Mouse (Mus musculus): ENCODE results near the gene AC134908.4. TPM values are rescaled to one million over a fixed set of nuclear protein-coding genes. Genes with fewer than 3 reads are reported as not detected.

The AC134908.4 gene
- not detected in 2 replicates for polyA plus RNA-seq (2012; ENCODE audit: low replicate concordance)

DNA sequence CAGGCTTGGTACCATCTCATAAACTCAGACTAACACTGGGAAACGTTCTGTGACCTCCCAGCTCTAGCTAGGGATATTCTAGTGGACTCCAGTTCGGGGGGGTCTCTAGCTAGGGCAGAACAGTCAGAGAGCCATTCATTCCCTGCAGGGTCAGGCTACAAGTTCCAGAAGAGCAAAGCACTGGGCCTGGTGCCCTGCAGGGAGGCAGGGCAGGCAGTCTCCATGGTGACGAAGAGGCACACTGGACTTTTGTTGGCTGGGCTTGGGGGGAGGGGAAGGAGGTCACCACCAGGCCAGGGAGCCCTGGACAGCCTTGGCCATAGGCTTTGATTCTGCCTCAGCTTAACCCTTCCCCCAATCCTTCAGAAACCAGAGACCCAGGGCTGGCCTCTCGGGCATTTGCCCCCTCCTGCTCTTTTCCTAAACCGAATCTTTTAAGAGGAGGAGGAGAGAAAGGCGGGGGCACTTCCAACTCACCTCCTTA lies at the start of gene AC134908.4:
Gene AC134908.4, minus strand, starts transcription at position 51 of the 484 bp plus-strand sequence.

GRCm38 (mm10) chr17:25844396-25844901 lies 49.0 kb upstream of the AC134908.4 start, which contains the start of gene Rhot2:
TSS of gene Rhot2 (minus strand) at chr17:25844851.

DNA sequence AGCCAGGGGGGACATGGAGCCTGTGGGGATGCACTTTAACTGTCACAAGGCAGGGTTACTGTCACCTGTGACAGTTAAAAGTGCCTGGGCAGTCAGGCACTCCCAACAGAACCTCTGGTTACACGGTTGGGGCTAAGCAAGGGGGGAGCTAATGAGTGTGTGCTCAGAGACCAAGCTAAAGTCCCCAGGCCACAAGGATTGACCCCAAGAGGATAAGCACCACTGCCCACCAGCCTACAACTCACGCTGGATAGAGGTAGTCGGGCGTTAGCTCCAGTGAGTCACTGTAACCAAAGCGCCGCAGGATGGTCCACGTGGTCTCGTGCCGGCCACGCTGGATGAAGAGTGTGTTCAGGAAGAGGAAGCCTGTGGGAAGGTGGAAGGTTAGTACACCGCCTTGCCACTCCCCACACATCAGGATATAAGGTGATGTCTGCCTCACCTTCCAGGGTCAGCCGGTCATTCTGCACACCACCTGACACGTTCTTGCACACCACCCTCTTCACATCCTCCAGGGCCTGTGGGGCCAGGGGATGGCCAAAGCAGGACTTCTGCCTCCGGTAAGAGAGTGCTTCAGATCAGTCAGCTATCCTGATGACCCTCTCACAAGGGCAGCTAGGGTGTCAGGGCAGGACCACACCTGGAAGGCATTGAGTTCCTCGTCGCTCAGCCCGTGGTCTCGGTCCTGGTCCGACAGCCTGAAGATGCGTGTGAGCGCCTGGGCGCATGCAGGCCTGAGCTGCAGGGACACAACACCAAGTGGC lies 45.8 kb upstream of the AC134908.4 start, which contains the start of gene Gm20683:
Gene Gm20683, minus strand, starts transcription at position 647 of the 764 bp plus-strand sequence.

DNA sequence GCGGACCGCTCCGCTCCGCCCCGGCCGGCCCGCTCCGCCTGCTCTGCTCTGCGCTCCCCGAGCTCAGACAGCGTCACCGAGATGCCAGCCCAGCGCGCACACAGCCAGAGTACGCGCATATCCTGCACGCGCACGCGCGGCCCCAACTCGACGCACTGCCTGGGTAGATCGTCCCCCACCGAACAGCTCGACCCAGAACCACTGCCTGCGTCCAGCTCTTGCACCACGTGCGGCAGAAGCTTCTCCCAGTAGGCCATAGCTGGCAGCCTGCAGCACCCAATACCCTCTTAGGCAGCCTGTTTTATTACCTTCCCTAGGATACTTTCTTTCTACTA lies 41.6 kb upstream of the AC134908.4 start, which contains the start of gene Rhbdl1:
Gene Rhbdl1, minus strand, starts transcription at position 220 of the 335 bp plus-strand sequence.

DNA sequence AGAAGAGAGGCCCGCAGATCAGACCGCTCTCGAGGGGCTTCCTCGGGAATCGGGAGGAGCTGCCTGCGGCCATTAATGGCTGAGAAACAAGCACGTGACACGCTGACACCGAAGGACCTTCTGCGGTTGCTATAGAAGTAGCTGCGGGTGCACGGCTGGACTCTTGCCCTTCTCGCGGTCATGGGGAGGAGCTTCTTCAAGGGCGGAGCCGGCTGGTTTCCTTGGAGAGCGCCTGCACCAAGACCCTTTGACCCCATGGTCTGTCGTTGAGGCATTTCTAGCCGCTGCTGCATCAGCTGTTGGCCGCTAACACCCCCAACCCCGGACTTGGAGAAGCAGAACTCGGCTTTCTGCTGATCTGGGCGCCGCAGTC lies 37.8 kb upstream of the AC134908.4 start, which contains the start of gene Stub1:
Gene Stub1, minus strand, starts transcription at position 114 of the 373 bp plus-strand sequence.

DNA sequence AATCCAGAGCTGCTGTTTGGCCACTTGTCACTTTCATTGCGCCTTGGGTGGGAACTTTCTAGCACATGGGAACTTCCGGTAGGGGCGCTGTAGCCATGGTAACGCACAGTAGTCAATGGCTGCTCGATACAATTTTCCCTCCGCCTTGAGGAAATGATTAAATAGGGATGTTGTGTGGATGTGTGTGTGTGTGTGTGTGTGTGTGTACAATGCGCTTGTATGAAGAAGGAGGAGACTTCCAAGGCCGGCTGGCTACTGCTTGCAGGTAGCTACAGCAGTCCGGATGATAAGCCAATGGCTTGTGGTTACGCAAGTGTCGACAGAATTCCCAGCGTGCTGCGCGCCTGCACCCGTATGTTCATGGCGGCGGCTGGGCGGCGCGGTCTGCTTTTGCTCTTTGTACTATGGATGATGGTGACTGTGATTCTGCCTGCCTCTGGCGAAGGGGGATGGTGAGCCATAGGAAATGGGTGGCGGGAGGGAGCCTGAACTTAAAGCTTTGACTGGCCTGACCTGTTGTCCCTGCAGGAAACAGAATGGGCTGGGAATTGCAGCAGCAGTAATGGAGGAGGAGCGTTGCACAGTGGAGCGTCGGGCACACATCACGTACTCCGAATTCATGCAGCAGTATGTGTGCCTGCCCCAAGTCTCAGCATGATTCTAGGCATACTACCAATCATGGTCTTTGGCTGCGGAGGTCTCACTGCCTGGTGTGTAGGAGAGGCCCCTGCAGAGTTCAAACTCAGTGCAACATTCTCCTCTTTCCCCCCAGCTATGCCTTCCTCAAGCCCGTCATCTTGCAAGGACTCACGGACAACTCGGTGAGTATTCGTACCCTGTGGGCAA lies 33.5 kb upstream of the AC134908.4 start, which contains the start of gene Jmjd8:
Gene Jmjd8, plus strand, starts transcription at position 156 of the 846 bp plus-strand sequence.

DNA sequence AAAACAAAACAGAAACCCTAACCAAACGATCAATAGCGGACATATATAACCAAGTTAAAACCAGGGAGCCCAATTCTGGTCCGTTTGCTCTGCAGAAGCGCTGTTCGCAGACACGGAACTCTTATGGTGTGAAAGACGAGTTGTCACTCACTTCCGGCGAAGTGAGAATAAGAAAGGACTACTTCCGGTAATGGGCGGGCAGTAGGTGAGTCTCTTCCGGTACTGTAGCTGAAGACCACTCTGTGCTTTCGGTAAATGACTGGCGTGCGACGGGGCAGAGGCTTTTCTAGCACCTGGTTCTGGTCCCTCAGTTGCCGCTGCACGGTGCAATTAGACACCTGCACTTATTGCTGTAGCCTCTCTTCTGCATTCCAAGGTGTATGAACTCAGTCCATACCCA lies 28.0 kb upstream of the AC134908.4 start, which contains the start of gene Wdr24:
Gene Wdr24, plus strand, starts transcription at position 176 of the 400 bp plus-strand sequence.

DNA sequence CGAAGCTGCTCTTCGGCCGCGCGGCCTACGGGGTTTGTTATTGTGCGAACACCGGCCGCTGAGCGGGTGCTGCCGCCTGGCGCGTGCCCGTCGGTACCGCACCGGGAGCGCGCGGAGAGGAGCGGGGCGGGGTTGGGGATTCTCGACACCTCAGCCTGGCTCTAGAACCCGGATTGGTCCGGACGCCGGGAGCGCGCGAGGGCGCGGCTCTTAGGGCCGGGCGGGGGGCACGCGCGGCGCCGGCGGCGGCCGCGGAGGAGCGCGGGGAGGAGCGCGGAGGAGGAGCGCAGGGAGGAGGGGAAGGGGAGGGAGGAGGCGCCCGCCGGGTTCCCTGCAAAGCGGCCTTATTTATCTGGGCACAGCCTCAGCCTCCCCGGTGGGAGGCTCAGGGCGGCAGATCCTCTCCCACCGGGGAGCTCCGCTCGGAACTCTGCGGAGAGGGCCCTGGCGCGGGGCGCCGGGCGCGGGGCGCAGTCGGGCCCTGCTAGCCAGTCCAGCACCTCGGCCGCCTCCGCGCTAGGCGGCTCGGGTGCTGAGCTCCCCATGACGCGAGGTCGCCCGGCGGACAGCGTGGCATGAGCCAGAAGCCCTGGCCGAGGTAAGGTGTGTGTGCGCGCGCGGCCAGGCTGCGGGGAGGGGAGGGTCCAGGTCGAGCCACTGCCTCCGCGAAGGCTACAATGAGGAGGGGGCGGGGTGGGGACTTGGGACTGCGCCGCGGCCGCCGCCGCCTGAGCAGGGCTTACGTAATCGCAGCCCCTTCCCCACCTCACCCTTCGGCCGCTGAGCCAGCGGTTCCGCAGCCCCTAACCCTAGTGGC lies 13.5 kb upstream of the AC134908.4 start, which contains the start of gene Fbxl16:
Gene Fbxl16, plus strand, starts transcription at position 297 of the 817 bp plus-strand sequence.

DNA sequence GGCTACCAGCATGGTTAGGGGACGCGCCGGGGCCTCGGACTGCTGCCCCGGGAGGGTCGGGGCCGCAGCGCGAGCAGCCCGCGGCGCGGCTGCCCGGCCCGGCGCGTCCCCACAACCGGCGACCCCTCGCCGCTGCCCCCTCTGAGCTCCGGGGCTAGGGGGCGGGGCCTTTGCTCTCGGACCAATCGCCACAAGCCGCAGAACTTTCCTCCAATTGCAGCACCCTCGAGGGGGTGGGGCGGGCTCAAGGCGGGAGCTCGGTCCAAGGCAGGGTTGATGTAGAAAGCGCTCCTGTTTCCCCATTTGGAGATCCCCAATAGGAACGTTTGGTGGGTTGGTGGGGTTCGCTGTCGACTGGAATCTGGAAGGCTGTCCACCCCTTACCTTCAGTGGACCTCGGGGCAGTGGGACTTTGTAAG lies 1.5 kb upstream of the AC134908.4 start, which contains the start of gene Metrn:
Gene Metrn, minus strand, starts transcription at position 186 of the 419 bp plus-strand sequence.

GRCm38 (mm10) chr17:25792615-25793014 lies 2.8 kb downstream of the AC134908.4 start, which contains the start of gene Fam173a:
TSS of gene Fam173a (minus strand) at chr17:25792901.

DNA sequence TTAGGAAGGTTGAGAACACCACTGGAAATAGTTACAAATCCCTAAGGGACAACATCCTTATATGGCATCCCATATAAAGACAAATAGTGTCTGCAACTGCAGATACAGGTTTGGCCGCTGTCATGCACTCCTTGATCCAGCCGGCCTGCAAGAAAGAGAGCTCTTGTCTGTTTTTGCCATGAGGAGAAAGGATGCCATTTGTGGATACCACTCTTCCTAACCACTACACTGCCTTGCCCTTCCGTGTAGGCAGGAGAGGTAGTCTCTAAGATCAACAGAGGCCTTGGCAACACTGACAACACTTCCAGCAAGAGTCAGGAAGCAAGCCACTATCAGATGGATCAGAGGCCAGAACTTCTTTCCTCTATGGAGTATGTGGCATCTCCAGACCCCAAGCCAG lies 9.2 kb downstream of the AC134908.4 start, which contains the start of gene Ccdc78:
Gene Ccdc78, plus strand, starts transcription at position 301 of the 400 bp plus-strand sequence.

DNA sequence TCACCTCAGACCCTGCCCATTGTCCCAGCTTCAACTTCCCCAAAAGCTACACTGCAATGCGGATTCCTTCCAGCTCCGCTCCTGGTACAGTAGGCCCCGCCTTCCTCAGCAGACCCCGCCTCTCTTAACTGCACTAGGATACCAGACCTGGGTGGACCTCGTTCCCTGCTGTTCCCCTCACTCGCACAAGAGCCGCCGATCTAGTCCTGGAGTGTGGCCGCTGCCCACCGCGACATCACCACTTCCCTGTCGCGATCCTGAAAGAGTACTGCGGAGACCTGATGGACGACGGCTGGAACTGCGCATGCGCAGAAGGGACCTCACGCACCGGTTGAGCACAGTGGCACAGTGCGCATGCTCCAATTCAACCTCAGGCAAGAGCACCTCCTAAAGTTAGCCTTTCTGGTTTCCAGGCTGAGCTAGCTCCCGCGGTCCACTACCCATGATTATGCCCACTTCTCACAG lies 10.1 kb downstream of the AC134908.4 start, which contains the start of gene Haghl:
Gene Haghl, minus strand, starts transcription at position 393 of the 465 bp plus-strand sequence.

GRCm38 (mm10) chr17:25773549-25774120 lies 21.8 kb downstream of the AC134908.4 start, which contains the start of gene Narfl:
TSS of gene Narfl (plus strand) at chr17:25773776.

DNA sequence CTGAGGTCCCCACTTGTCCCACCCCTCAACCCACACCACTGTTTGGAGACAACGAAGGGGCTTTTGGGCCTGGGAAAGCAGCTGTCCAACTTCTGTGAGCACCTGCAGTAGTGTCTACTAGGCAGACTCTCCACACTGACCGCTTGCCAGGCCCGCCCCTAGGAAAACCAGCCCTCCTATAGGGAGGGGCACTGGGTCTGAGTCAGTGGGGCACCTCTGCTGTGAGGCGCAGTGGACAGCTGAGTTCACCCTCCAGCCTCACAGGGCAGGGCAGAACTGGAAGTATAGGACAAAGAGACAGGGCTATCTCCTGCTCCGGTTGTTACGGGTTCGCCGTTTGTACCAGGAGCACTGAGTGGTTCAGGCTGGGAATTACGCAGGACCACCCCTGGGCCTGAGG lies 41.2 kb downstream of the AC134908.4 start, which contains the start of gene Msln:
Gene Msln, minus strand, starts transcription at position 138 of the 400 bp plus-strand sequence.

Other genes with a start within 250 kb of the AC134908.4 start
- 0.12 TPM in 1 of 2 replicates, not detected in the other for gene Sox8, start 225.0 kb downstream of the AC134908.4 start, polyA plus RNA-seq (2012; ENCODE audit: low replicate concordance)
- 8.7 and 13.3 TPM in 2 replicates for gene Lmf1, start 216.6 kb downstream of the AC134908.4 start, polyA plus RNA-seq (2012; ENCODE audit: low replicate concordance)
- not detected in 2 replicates for gene Gng13, start 78.5 kb downstream of the AC134908.4 start, polyA plus RNA-seq (2012; ENCODE audit: low replicate concordance)
- 57.7 and 72.3 TPM in 2 replicates for gene Chtf18, start 68.2 kb downstream of the AC134908.4 start, polyA plus RNA-seq (2012; ENCODE audit: low replicate concordance)
- gene Rpusd1, start 68.0 kb downstream of the AC134908.4 start, polyA plus RNA-seq (2012; ENCODE audit: low replicate concordance): 64.2 and 71.2 TPM in 2 replicates
- gene Mslnl, start 59.6 kb downstream of the AC134908.4 start, polyA plus RNA-seq (2012; ENCODE audit: low replicate concordance): not detected in 2 replicates
- gene Msln, start 41.3 kb downstream of the AC134908.4 start, polyA plus RNA-seq (2012; ENCODE audit: low replicate concordance): 0.22 and 0.53 TPM in 2 replicates
- gene Narfl, start 21.9 kb downstream of the AC134908.4 start, polyA plus RNA-seq (2012; ENCODE audit: low replicate concordance): 11.2 and 16.9 TPM in 2 replicates
- gene Haghl, start 10.0 kb downstream of the AC134908.4 start, polyA plus RNA-seq (2012; ENCODE audit: low replicate concordance): 11.2 and 11.4 TPM in 2 replicates
- gene Ccdc78, start 9.1 kb downstream of the AC134908.4 start, polyA plus RNA-seq (2012; ENCODE audit: low replicate concordance): not detected in 2 replicates
- 9.0 and 19.8 TPM in 2 replicates for gene Fam173a, start 2.8 kb downstream of the AC134908.4 start, polyA plus RNA-seq (2012; ENCODE audit: low replicate concordance)
- gene Metrn, start 1.5 kb upstream of the AC134908.4 start, polyA plus RNA-seq (2012; ENCODE audit: low replicate concordance): 158 and 177 TPM in 2 replicates
- gene Fbxl16, start 13.4 kb upstream of the AC134908.4 start, polyA plus RNA-seq (2012; ENCODE audit: low replicate concordance): 0.28 and 0.61 TPM in 2 replicates
- gene Wdr24, start 28.0 kb upstream of the AC134908.4 start, polyA plus RNA-seq (2012; ENCODE audit: low replicate concordance): 2.6 and 13.2 TPM in 2 replicates
- 2.6 and 6.8 TPM in 2 replicates for gene Jmjd8, start 33.2 kb upstream of the AC134908.4 start, polyA plus RNA-seq (2012; ENCODE audit: low replicate concordance)
- 52.2 and 64.9 TPM in 2 replicates for gene Stub1, start 37.7 kb upstream of the AC134908.4 start, polyA plus RNA-seq (2012; ENCODE audit: low replicate concordance)
- gene Rhbdl1, start 41.6 kb upstream of the AC134908.4 start, polyA plus RNA-seq (2012; ENCODE audit: low replicate concordance): 2.4 and 3.7 TPM in 2 replicates
- gene Gm20683, start 46.1 kb upstream of the AC134908.4 start, polyA plus RNA-seq (2012; ENCODE audit: low replicate concordance): 12.7 and 16.5 TPM in 2 replicates
- gene Rhot2, start 49.2 kb upstream of the AC134908.4 start, polyA plus RNA-seq (2012; ENCODE audit: low replicate concordance): 134 and 279 TPM in 2 replicates
- gene Wdr90, start 65.8 kb upstream of the AC134908.4 start, polyA plus RNA-seq (2012; ENCODE audit: low replicate concordance): 22.8 and 33.0 TPM in 2 replicates
- gene Mcrip2, start 73.1 kb upstream of the AC134908.4 start, polyA plus RNA-seq (2012; ENCODE audit: low replicate concordance): 164 and 319 TPM in 2 replicates
- gene Mettl26, start 79.4 kb upstream of the AC134908.4 start, polyA plus RNA-seq (2012; ENCODE audit: low replicate concordance): 60.7 and 67.0 TPM in 2 replicates
- 1.4 and 1.7 TPM in 2 replicates for gene Wfikkn1, start 85.2 kb upstream of the AC134908.4 start, polyA plus RNA-seq (2012; ENCODE audit: low replicate concordance)
- 12.5 and 13.4 TPM in 2 replicates for gene Rab40c, start 124.1 kb upstream of the AC134908.4 start, polyA plus RNA-seq (2012; ENCODE audit: low replicate concordance)
- gene Pigq, start 149.3 kb upstream of the AC134908.4 start, polyA plus RNA-seq (2012; ENCODE audit: low replicate concordance): 354 and 1,450 TPM in 2 replicates
- 0.28 and 3.2 TPM in 2 replicates for gene Nhlrc4, start 149.3 kb upstream of the AC134908.4 start, polyA plus RNA-seq (2012; ENCODE audit: low replicate concordance)
- gene A930017K11Rik, start 156.9 kb upstream of the AC134908.4 start, polyA plus RNA-seq (2012; ENCODE audit: low replicate concordance): 0.09 TPM in 1 of 2 replicates, not detected in the other
- 78.7 and 121 TPM in 2 replicates for gene Capn15, start 190.1 kb upstream of the AC134908.4 start, polyA plus RNA-seq (2012; ENCODE audit: low replicate concordance)